30 mouse cellular contexts compared by ENCODE assay signal in the genomic region with DNA sequence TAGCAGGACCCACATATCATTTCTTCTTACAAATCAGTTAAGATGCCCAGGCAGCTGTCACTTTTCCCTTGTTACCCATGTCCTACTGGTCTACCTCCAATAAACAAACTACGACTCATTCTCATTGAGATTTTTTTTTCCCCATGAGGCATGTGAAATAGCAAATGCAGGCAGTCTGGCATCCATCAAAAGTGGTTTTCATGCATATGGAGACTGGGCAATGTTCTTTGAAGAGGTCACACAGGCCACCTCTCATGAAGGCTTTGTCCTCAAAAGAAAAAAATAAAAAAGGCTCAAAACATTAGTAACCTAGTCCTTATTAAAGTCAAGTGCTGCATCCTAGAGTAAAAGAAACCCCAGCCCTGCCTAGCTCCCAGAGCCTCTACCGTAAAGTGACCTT.
DNase-seq lines count a peak whose midpoint lies in the region; ATAC-seq and TF ChIP-seq lines count a peak whose summit lies in the region.
"Had no signal": no experiment of that assay in that cellular context is flagged by ENCODE, and none has a peak within 500 bp of the region (broad histone marks: within the 10 kb centered on the region; RNA-seq: fewer than 3 reads in every experiment).

No protein-coding gene starts in this region.

- no peak for TF ChIP-seq CTCF in heart, adult 2 months (IDR thresholded peaks at IDR 0.05)
- no peak for TF ChIP-seq CTCF in ES-Bruce4 (IDR thresholded peaks at IDR 0.05; ENCODE audit: low read depth, low read length)

- no peak overlapping the region for H3K4me2 ChIP-seq in heart, embryonic 13.5 days
- H3K4me2 ChIP-seq: embryonic facial prominence, embryonic 12.5 days; embryonic facial prominence, embryonic 15.5 days; heart, embryonic 11.5 days; heart, embryonic 15.5 days; hindbrain, embryonic 14.5 days had no signal

- no peak for TF ChIP-seq EP300 in heart, adult 2 months (IDR thresholded peaks at IDR 0.05; ENCODE audit: insufficient read depth, low read depth, low read length)
- TF ChIP-seq EP300 in ES-Bruce4 (IDR thresholded peaks at IDR 0.05; ENCODE audit: insufficient read depth, low read depth, low read length): no peak

- peaks cover 50% of the 10 kb centered on the region for H3K4me1 ChIP-seq in heart, embryonic 13.5 days
- H3K4me1 ChIP-seq in heart, adult 2 months (ENCODE audit: control insufficient read depth, insufficient read depth, low read length): peaks cover 6% of the 10 kb centered on the region
- peaks cover 6% of the 10 kb centered on the region for H3K4me1 ChIP-seq in ES-Bruce4 (ENCODE audit: control insufficient read depth, insufficient read depth, low read length)

- no peaks in the 10 kb centered on the region for H3K9me3 ChIP-seq in heart, embryonic 13.5 days
- H3K9me3 ChIP-seq in ES-Bruce4 (replicated peaks; ENCODE audit: control insufficient read depth, insufficient read depth, low read length, poor library complexity, severe bottlenecking): no peaks in the 10 kb centered on the region
- H3K9me3 ChIP-seq: embryonic facial prominence, embryonic 12.5 days; embryonic facial prominence, embryonic 15.5 days; heart, embryonic 15.5 days had no signal

- no peak for DNase-seq in heart, adult 2 months
- DNase-seq in NIH3T3 (ENCODE audit: low read depth): peak; percentile 66
- no peak for DNase-seq in layer of hippocampus, postnatal 10 days (ENCODE audit: low spot score in 2 of 2)
- no peak for DNase-seq in embryo, embryonic 10.5 days (ENCODE audit: low spot score)
- DNase-seq: adrenal gland, adult 2 months; adrenal gland, postnatal 14 days; cerebellum, adult 11 months; cerebellum, adult 2 months; cerebellum, adult 9-11 months; cerebellum, postnatal 25 days; embryo, embryonic 11 days; forebrain, postnatal 0 days; gastrocnemius, adult 2 months; gastrocnemius, postnatal 14 days; heart, postnatal 10 days; heart, postnatal 4 days; kidney, adult 18-20 months had no signal

- H3K36me3 ChIP-seq in heart, embryonic 13.5 days: no peaks in the 10 kb centered on the region
- H3K36me3 ChIP-seq in heart, adult 2 months (ENCODE audit: control insufficient read depth, insufficient read depth, low read length): no peaks in the 10 kb centered on the region; the same call in 1 of the 2 replicates
- H3K36me3 ChIP-seq in ES-Bruce4 (ENCODE audit: control insufficient read depth, insufficient read depth, low read length, poor library complexity, severe bottlenecking): no peaks in the 10 kb centered on the region
- H3K36me3 ChIP-seq: embryonic facial prominence, embryonic 12.5 days; embryonic facial prominence, embryonic 15.5 days; heart, embryonic 15.5 days had no signal

- intact Hi-C loops in heart, adult 2 months (cut with DNase I): no loop called here

- WGBS in heart, embryonic 13.5 days: 66% methylated on average over 2 of the region's 2 CpGs
- WGBS in heart, adult 2 months: 78% methylated on average over 2 of the region's 2 CpGs

- ATAC-seq in heart, embryonic 13.5 days (ENCODE audit: extremely low read depth, insufficient number of reproducible peaks, low FRiP score, low TSS enrichment): no peak
- ATAC-seq: forebrain, embryonic 14.5 days; forebrain, postnatal 0 days; hindbrain, postnatal 0 days; inflammation-experienced regulatory T-cells, adult 6 months; intestine, embryonic 16.5 days; Patski had no signal

- H3K27me3 ChIP-seq in heart, embryonic 13.5 days (replicated peaks): no peaks in the 10 kb centered on the region
- no peaks in the 10 kb centered on the region for H3K27me3 ChIP-seq in heart, adult 2 months (ENCODE audit: control insufficient read depth, insufficient read depth, low read length)
- H3K27me3 ChIP-seq in ES-Bruce4 (ENCODE audit: control insufficient read depth, insufficient read depth, low read length, poor library complexity, severe bottlenecking): no peaks in the 10 kb centered on the region
- H3K27me3 ChIP-seq: CH12.LX; embryonic facial prominence, embryonic 12.5 days; embryonic facial prominence, embryonic 15.5 days; heart, embryonic 15.5 days; Patski had no signal

- H3K27ac ChIP-seq in heart, embryonic 13.5 days (replicated peaks): peak overlapping the region; percentile 62; the same call in 1 of the 2 replicates
- H3K27ac ChIP-seq in heart, adult 2 months: no peak overlapping the region
- H3K27ac ChIP-seq in ES-Bruce4 (ENCODE audit: insufficient read depth, low read length): peak overlapping the region; percentile 45
- H3K27ac ChIP-seq: embryonic facial prominence, embryonic 12.5 days; embryonic facial prominence, embryonic 15.5 days; gastrocnemius, adult 2 months; hindbrain, embryonic 14.5 days; hindbrain, postnatal 0 days had no signal

- no peak for TF ChIP-seq POLR2A in heart, adult 2 months (IDR thresholded peaks at IDR 0.05; ENCODE audit: insufficient read depth, low read depth, low read length)
- no peak for TF ChIP-seq POLR2A in ES-Bruce4 (IDR thresholded peaks at IDR 0.05; ENCODE audit: insufficient read depth, low read length)

- no peak overlapping the region for H3K9ac ChIP-seq in heart, embryonic 13.5 days
- H3K9ac ChIP-seq in heart, adult 2 months (ENCODE audit: low read depth, low read length): no peak overlapping the region
- H3K9ac ChIP-seq in ES-Bruce4 (ENCODE audit: low read depth, poor library complexity, severe bottlenecking): no peak overlapping the region
- H3K9ac ChIP-seq: embryonic facial prominence, embryonic 12.5 days; embryonic facial prominence, embryonic 15.5 days; forebrain, postnatal 0 days; heart, embryonic 15.5 days; hindbrain, embryonic 14.5 days had no signal

- no peak overlapping the region for H3K4me3 ChIP-seq in heart, embryonic 13.5 days
- H3K4me3 ChIP-seq in heart, adult 2 months: no peak overlapping the region
- H3K4me3 ChIP-seq in ES-Bruce4 (ENCODE audit: low read depth, low read length): no peak overlapping the region
- H3K4me3 ChIP-seq: embryonic facial prominence, embryonic 12.5 days; embryonic facial prominence, embryonic 15.5 days; gastrocnemius, adult 2 months; heart, embryonic 15.5 days had no signal

- no peaks in the 10 kb centered on the region for H3K79me2 ChIP-seq in heart, adult 2 months (replicated peaks; ENCODE audit: control insufficient read depth, insufficient read depth, low read length)
